Mouse (Mus musculus) midbrain, embryonic 16.5 days (tissue): ENCODE measurements around the gene Snx1. TPM values are rescaled to one million over a fixed set of nuclear protein-coding genes. Genes with fewer than 3 reads are reported as not detected.

Experiments used
- ATAC-seq: fragments of 200-750 bp; cut with Nextera tagmentation; 2 replicates; pipeline ENCODE4 v1.8.0; 2017; ENCODE audit warnings: moderate TSS enrichment
- H3K27ac ChIP-seq: fragments of 300-500 bp; sonication (generic); 2 replicates; pipeline ENCODE4 v1.5.1; 2014; ENCODE audit warnings: mild to moderate bottlenecking, low read length, mixed read lengths
- H3K27me3 ChIP-seq: fragments of 300-500 bp; sonication (generic); 2 replicates; pipeline ENCODE4 v1.6.1; 2014; ENCODE audit warnings: low read depth, low read length, mixed read lengths; ENCODE audit not compliant: control insufficient read depth, insufficient read depth
- H3K36me3 ChIP-seq: fragments of 300-500 bp; sonication (generic); 2 replicates; pipeline ENCODE4 v1.6.1; 2014; ENCODE audit warnings: mild to moderate bottlenecking, low read length, moderate library complexity, mixed read lengths; ENCODE audit not compliant: control insufficient read depth, insufficient read depth
- H3K4me1 ChIP-seq: fragments of 300-500 bp; sonication (generic); 2 replicates; pipeline ENCODE4 v1.6.1; 2014; ENCODE audit warnings: mild to moderate bottlenecking, low read length, mixed read lengths; ENCODE audit not compliant: control insufficient read depth, insufficient read depth
- H3K4me2 ChIP-seq: fragments of 300-500 bp; sonication (generic); 2 replicates; pipeline ENCODE4 v1.6.1; 2014; ENCODE audit warnings: mild to moderate bottlenecking, low read length, mixed read lengths
- H3K4me3 ChIP-seq: fragments of 300-500 bp; sonication (generic); 2 replicates; pipeline ENCODE4 v1.5.1; 2014; ENCODE audit warnings: low read depth, mild to moderate bottlenecking, low read length, moderate library complexity, mixed read lengths
- H3K9ac ChIP-seq: fragments of 300-500 bp; sonication (generic); 2 replicates; pipeline ENCODE4 v1.6.1; 2014; ENCODE audit warnings: low read depth, low read length, mixed read lengths
- H3K9me3 ChIP-seq: fragments of 300-500 bp; sonication (generic); replicated peaks from 2 replicates; pipeline ENCODE4 v1.6.1; 2014; ENCODE audit warnings: mild to moderate bottlenecking, low read length, mixed read lengths; ENCODE audit not compliant: control insufficient read depth, poor library complexity, severe bottlenecking
- WGBS: fragments of 180-500 bp; shearing (Covaris S2); extraction: QIAGEN DNeasy Blood & Tissue Kit; methylation state at CpG from one replicate; pipeline ENCODE4 v1.1.7; 2014; 5-methylcytosine and 5-hydroxymethylcytosine counted together
- polyA plus RNA-seq: library from polyadenylated mRNA; unstranded; fragments of >200 nt; fragmentation: Nextera tagmentation; extraction: Ambion mirVana; gene quantifications from 2 replicates; pipeline ENCODE4 v1.2.1, GENCODE M21; 2015

The Snx1 gene
- polyA plus RNA-seq, 1 experiment from 2014 or later: 68.0 TPM

- no peaks in the 10 kb centered on the region for H3K9me3 ChIP-seq
- under 1% methylated on average over 30 of the region's 30 CpGs for WGBS
- peak overlapping the region; percentile 50 for H3K4me3 ChIP-seq
- H3K4me1 ChIP-seq: peaks cover 9% of the 10 kb centered on the region; the same call in 1 of the 2 replicates
- no peak overlapping the region for H3K27ac ChIP-seq
- ATAC-seq: peak; percentile 69
- H3K4me2 ChIP-seq: peak overlapping the region; percentile 83
- peaks cover 4% of the 10 kb centered on the region for H3K27me3 ChIP-seq
- peak overlapping the region; percentile 75 for H3K9ac ChIP-seq
- peaks cover 20% of the 10 kb centered on the region for H3K36me3 ChIP-seq
Measured at GRCm38 (mm10) chr9:66068971-66069391, 57.4 kb downstream of the Snx1 start.

GRCm38 (mm10) chr9:66068056-66068455 is 58.3 kb downstream of the Snx1 start:
- Histone ChIP-seq H3K27me3 (peaks cover 4% of the 10 kb centered on the region), H3K9ac (no peak overlapping the region), H3K9me3 (no peaks in the 10 kb centered on the region), H3K4me1 (peaks cover 9% of the 10 kb centered on the region; the same call in 1 of the 2 replicates), H3K27ac (no peak overlapping the region), H3K4me3 (no peak overlapping the region), H3K36me3 (peaks cover 28% of the 10 kb centered on the region), H3K4me2 (no peak overlapping the region)
- 58% methylated on average over 4 of the region's 4 CpGs for WGBS
- no peak for ATAC-seq

GRCm38 (mm10) chr9:66067542-66067941 is 58.8 kb downstream of the Snx1 start:
- H3K4me1 ChIP-seq: peaks cover 9% of the 10 kb centered on the region; the same call in 1 of the 2 replicates
- H3K27me3 ChIP-seq: peaks cover 4% of the 10 kb centered on the region
- H3K36me3 ChIP-seq: peaks cover 33% of the 10 kb centered on the region
- WGBS: 28% methylated on average over 5 of the region's 5 CpGs
- H3K4me2 ChIP-seq: no peak overlapping the region
- H3K4me3 ChIP-seq: no peak overlapping the region
- no peak for ATAC-seq
- H3K9me3 ChIP-seq: no peaks in the 10 kb centered on the region
- no peak overlapping the region for H3K9ac ChIP-seq
- H3K27ac ChIP-seq: no peak overlapping the region

GRCm38 (mm10) chr9:66066791-66067190 is 59.6 kb downstream of the Snx1 start:
- H3K9me3 ChIP-seq: no peaks in the 10 kb centered on the region
- H3K4me2 ChIP-seq: no peak overlapping the region
- no peak for ATAC-seq
- H3K4me3 ChIP-seq: no peak overlapping the region
- peaks cover 12% of the 10 kb centered on the region; the same call in 1 of the 2 replicates for H3K4me1 ChIP-seq
- H3K27me3 ChIP-seq: peaks cover 4% of the 10 kb centered on the region
- no peak overlapping the region for H3K27ac ChIP-seq
- no peak overlapping the region for H3K9ac ChIP-seq
- peaks cover 33% of the 10 kb centered on the region for H3K36me3 ChIP-seq
- WGBS: 91% methylated on average over 3 of the region's 3 CpGs

GRCm38 (mm10) chr9:66064316-66064715 is 62.1 kb downstream of the Snx1 start:
- Histone ChIP-seq H3K4me3 (no peak overlapping the region), H3K36me3 (peaks cover 33% of the 10 kb centered on the region), H3K27ac (no peak overlapping the region), H3K9ac (no peak overlapping the region), H3K4me1 (peaks cover 24% of the 10 kb centered on the region), H3K27me3 (peaks cover 4% of the 10 kb centered on the region), H3K9me3 (no peaks in the 10 kb centered on the region), H3K4me2 (no peak overlapping the region)
- WGBS: 98% methylated on average over 11 of the region's 11 CpGs
- no peak for ATAC-seq

- peaks cover 33% of the 10 kb centered on the region for H3K36me3 ChIP-seq
- no peak overlapping the region for H3K4me2 ChIP-seq
- no peak for ATAC-seq
- H3K9ac ChIP-seq: no peak overlapping the region
- H3K4me1 ChIP-seq: peaks cover 23% of the 10 kb centered on the region
- no peak overlapping the region for H3K4me3 ChIP-seq
- H3K27ac ChIP-seq: no peak overlapping the region
- 92% methylated on average over 3 of the region's 3 CpGs for WGBS
- peaks cover 1% of the 10 kb centered on the region for H3K27me3 ChIP-seq
- no peaks in the 10 kb centered on the region for H3K9me3 ChIP-seq
Measured at GRCm38 (mm10) chr9:66063446-66063845, 62.9 kb downstream of the Snx1 start.

GRCm38 (mm10) chr9:66061656-66062055 is 64.7 kb downstream of the Snx1 start:
- peak overlapping the region; percentile 57 for H3K4me2 ChIP-seq
- H3K9ac ChIP-seq: 0 out of 2 replicates have a peak overlapping the region, but pooled peaks have one; percentile 83
- 82% methylated on average over 3 of the region's 3 CpGs for WGBS
- H3K9me3 ChIP-seq: no peaks in the 10 kb centered on the region
- H3K27me3 ChIP-seq: no peaks in the 10 kb centered on the region
- no peak for ATAC-seq
- peaks cover 33% of the 10 kb centered on the region for H3K36me3 ChIP-seq
- H3K4me3 ChIP-seq: no peak overlapping the region
- H3K4me1 ChIP-seq: peaks cover 19% of the 10 kb centered on the region
- no peak overlapping the region for H3K27ac ChIP-seq

- WGBS: 18% methylated on average over 4 of the region's 4 CpGs
- peaks cover 27% of the 10 kb centered on the region for H3K36me3 ChIP-seq
- peak overlapping the region; percentile 57 for H3K4me2 ChIP-seq
- no peaks in the 10 kb centered on the region for H3K27me3 ChIP-seq
- peaks cover 19% of the 10 kb centered on the region for H3K4me1 ChIP-seq
- H3K9ac ChIP-seq: peak overlapping the region; percentile 83; the same call in 1 of the 2 replicates
- peak overlapping the region; percentile 72 for H3K4me3 ChIP-seq
- no peaks in the 10 kb centered on the region for H3K9me3 ChIP-seq
- H3K27ac ChIP-seq: no peak overlapping the region
- no peak for ATAC-seq
Measured at GRCm38 (mm10) chr9:66060986-66061385, 65.4 kb downstream of the Snx1 start.

GRCm38 (mm10) chr9:66060308-66060647 is 66.1 kb downstream of the Snx1 start:
- H3K4me3 ChIP-seq: peak overlapping the region; percentile 72
- peak overlapping the region; percentile 83 for H3K9ac ChIP-seq
- peak overlapping the region; percentile 57 for H3K4me2 ChIP-seq
- H3K27ac ChIP-seq: peak overlapping the region; percentile 91
- peak; percentile 78 for ATAC-seq
- WGBS: 1% methylated on average over 19 of the region's 20 CpGs
- H3K9me3 ChIP-seq: no peaks in the 10 kb centered on the region
- H3K36me3 ChIP-seq: peaks cover 22% of the 10 kb centered on the region
- no peaks in the 10 kb centered on the region for H3K27me3 ChIP-seq
- peaks cover 19% of the 10 kb centered on the region for H3K4me1 ChIP-seq
